In the genomic region with DNA sequence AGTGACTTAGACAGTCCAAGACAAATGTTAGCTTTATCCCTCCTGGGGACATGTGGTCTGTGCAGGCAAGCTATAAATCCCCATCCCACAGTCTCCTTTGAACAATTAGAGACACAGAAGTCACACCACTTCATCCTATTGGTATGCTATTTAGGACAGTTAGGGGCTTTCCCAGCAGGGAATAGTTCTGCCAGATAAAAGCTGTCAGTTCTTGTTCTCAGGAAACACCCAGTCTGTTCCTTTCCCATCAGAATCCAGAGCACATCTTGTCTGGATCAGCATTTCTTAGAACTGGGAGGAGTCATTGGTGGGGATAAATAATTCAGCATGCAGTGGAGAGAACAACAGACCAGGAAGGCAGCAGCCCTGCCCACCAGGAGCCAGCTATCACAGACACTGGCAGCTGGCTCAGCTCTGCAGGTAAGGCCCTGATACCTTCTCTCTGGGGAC, we compare ENCODE assay signal across 9 mouse cellular contexts. TPM values are rescaled to one million over a fixed set of nuclear protein-coding genes. Genes with fewer than 3 reads are reported as not detected.
DNase-seq lines count a peak whose midpoint lies in the region; ATAC-seq and TF ChIP-seq lines count a peak whose summit lies in the region.
"Had no signal": no experiment of that assay in that cellular context is flagged by ENCODE, and none has a peak within 500 bp of the region (broad histone marks: within the 10 kb centered on the region; RNA-seq: fewer than 3 reads in every experiment).

No protein-coding gene starts in this region.

- H3K27ac ChIP-seq in heart, embryonic 12.5 days (ENCODE audit: poor library complexity, severe bottlenecking), result no peak overlapping the region
- 0 out of 2 replicates have a peak overlapping the region, but pooled peaks have one; percentile 34 for H3K27ac ChIP-seq in embryonic facial prominence, embryonic 15.5 days (replicated peaks)
- H3K27ac ChIP-seq in midbrain, embryonic 12.5 days (replicated peaks), result peak overlapping the region; percentile 39

- no peak for ATAC-seq in heart, embryonic 12.5 days (ENCODE audit: insufficient number of reproducible peaks, low FRiP score)
- no peak; the same call in 1 of the 2 replicates for ATAC-seq in embryonic facial prominence, embryonic 15.5 days (ENCODE audit: insufficient number of reproducible peaks, low FRiP score, low TSS enrichment, low read depth)
- ATAC-seq in midbrain, embryonic 12.5 days (ENCODE audit: low FRiP score, low read depth), result peak; percentile 81
- no peak for ATAC-seq in erythroblast, adult 5-6 weeks (replicated peaks; ENCODE audit: low FRiP score, poor library complexity, severe bottlenecking)

- H3K9me3 ChIP-seq in heart, embryonic 12.5 days (replicated peaks), result no peaks in the 10 kb centered on the region
- H3K9me3 ChIP-seq in E14TG2a.4 (ENCODE audit: low read length), result no peaks in the 10 kb centered on the region
- no peaks in the 10 kb centered on the region for H3K9me3 ChIP-seq in embryonic facial prominence, embryonic 15.5 days (replicated peaks)
- no peaks in the 10 kb centered on the region for H3K9me3 ChIP-seq in midbrain, embryonic 12.5 days

- no peak for TF ChIP-seq CTCF in E14TG2a.4 (conservative IDR thresholded peaks at IDR 0.05; ENCODE audit: low read length)

- no peaks in the 10 kb centered on the region for H3K27me3 ChIP-seq in heart, embryonic 12.5 days (replicated peaks)
- no peaks in the 10 kb centered on the region for H3K27me3 ChIP-seq in E14TG2a.4 (ENCODE audit: insufficient read depth, low read length)
- no peaks in the 10 kb centered on the region for H3K27me3 ChIP-seq in embryonic facial prominence, embryonic 15.5 days
- H3K27me3 ChIP-seq in midbrain, embryonic 12.5 days, result peaks cover 5% of the 10 kb centered on the region; the same call in 1 of the 2 replicates

- peak; percentile 18 to 45 for DNase-seq in heart, adult 18-20 months
- DNase-seq in thymus, postnatal 0 days (ENCODE audit: low spot score), result no peak
- DNase-seq in right cerebral cortex, postnatal 10 days (ENCODE audit: low spot score in 2 of 2), result no peak

- H3K36me3 ChIP-seq in heart, embryonic 12.5 days, result no peaks in the 10 kb centered on the region
- no peaks in the 10 kb centered on the region for H3K36me3 ChIP-seq in E14TG2a.4 (ENCODE audit: insufficient read depth, low read length)
- H3K36me3 ChIP-seq in embryonic facial prominence, embryonic 15.5 days, result no peaks in the 10 kb centered on the region
- no peaks in the 10 kb centered on the region for H3K36me3 ChIP-seq in midbrain, embryonic 12.5 days

- no peak overlapping the region for H3K4me2 ChIP-seq in heart, embryonic 12.5 days
- no peak overlapping the region for H3K4me2 ChIP-seq in embryonic facial prominence, embryonic 15.5 days (replicated peaks)
- no peak overlapping the region for H3K4me2 ChIP-seq in midbrain, embryonic 12.5 days (replicated peaks)

- no peak overlapping the region for H3K4me3 ChIP-seq in heart, embryonic 12.5 days
- 0 out of 2 replicates have a peak overlapping the region, but pooled peaks have one; percentile 35 for H3K4me3 ChIP-seq in E14TG2a.4 (replicated peaks; ENCODE audit: low read length)
- H3K4me3 ChIP-seq in embryonic facial prominence, embryonic 15.5 days (replicated peaks), result no peak overlapping the region
- no peak overlapping the region for H3K4me3 ChIP-seq in midbrain, embryonic 12.5 days
- H3K4me3 ChIP-seq: myocyte had no signal

- 0 out of 2 replicates have a peak, but pooled peaks cover 2% of the 10 kb centered on the region for H3K4me1 ChIP-seq in heart, embryonic 12.5 days (replicated peaks)
- peaks cover 32% of the 10 kb centered on the region for H3K4me1 ChIP-seq in E14TG2a.4 (replicated peaks; ENCODE audit: low read depth, low read length)
- H3K4me1 ChIP-seq in embryonic facial prominence, embryonic 15.5 days, result 0 out of 2 replicates have a peak, but pooled peaks cover 7% of the 10 kb centered on the region
- H3K4me1 ChIP-seq in midbrain, embryonic 12.5 days, result peaks cover 13% of the 10 kb centered on the region

- H3K9ac ChIP-seq in heart, embryonic 12.5 days, result no peak overlapping the region
- H3K9ac ChIP-seq in embryonic facial prominence, embryonic 15.5 days, result no peak overlapping the region
- H3K9ac ChIP-seq in midbrain, embryonic 12.5 days (replicated peaks), result no peak overlapping the region

RNA-seq across cellular contexts. Expression of gene Serpina3g, which starts 11.5 kb away (rescaled TPM):
- total RNA-seq in heart, adult 18-20 months (2021), result 1 to 10 TPM; 4.5 to 5.0 TPM
- polyA plus RNA-seq in heart, embryonic 12.5 days (2016; fragmentation: Nextera tagmentation; extraction: Ambion mirVana), result 1.3 and 1.4 TPM in 2 replicates
- 0.63 and 0.83 TPM in 2 replicates for polyA plus RNA-seq in embryonic facial prominence, embryonic 15.5 days (2015; fragmentation: Nextera tagmentation; extraction: Ambion mirVana)
- 0.19 and 0.37 TPM in 2 replicates for polyA plus RNA-seq in midbrain, embryonic 12.5 days (2016; fragmentation: Nextera tagmentation; extraction: Ambion mirVana)
- 98.6 and 111 TPM in 2 replicates for polyA plus RNA-seq in thymus, postnatal 0 days (2015; fragmentation: Nextera tagmentation; extraction: Ambion mirVana)
- 5.6 and 7.9 TPM in 2 replicates for total RNA-seq in erythroblast, adult 5-6 weeks (2015; ENCODE audit: low replicate concordance)
- 2.6 and 6.6 TPM in 2 replicates for total RNA-seq in erythroblast, adult 5-6 weeks (2017; ENCODE audit: low replicate concordance)

RNA-seq across cellular contexts. Expression of gene Serpina3i, which starts 15.3 kb away (rescaled TPM):
- under 1 TPM; 0.42 to 0.49 TPM for total RNA-seq in heart, adult 18-20 months (2021)
- 0.12 and 0.32 TPM in 2 replicates for polyA plus RNA-seq in heart, embryonic 12.5 days (2016; fragmentation: Nextera tagmentation; extraction: Ambion mirVana)
- polyA plus RNA-seq in embryonic facial prominence, embryonic 15.5 days (2015; fragmentation: Nextera tagmentation; extraction: Ambion mirVana), result 1.1 and 1.3 TPM in 2 replicates
- polyA plus RNA-seq in midbrain, embryonic 12.5 days (2016; fragmentation: Nextera tagmentation; extraction: Ambion mirVana), result 0.18 TPM in 1 of 2 replicates, not detected in the other
- polyA plus RNA-seq in thymus, postnatal 0 days (2015; fragmentation: Nextera tagmentation; extraction: Ambion mirVana), result 20.9 and 23.1 TPM in 2 replicates
- total RNA-seq in erythroblast, adult 5-6 weeks (2015; ENCODE audit: low replicate concordance), result not detected in 2 replicates
- not detected in 2 replicates for total RNA-seq in erythroblast, adult 5-6 weeks (2017; ENCODE audit: low replicate concordance)
- polyA plus RNA-seq: myocyte had no signal

RNA-seq across cellular contexts. Expression of gene Serpina3f, which starts 33.2 kb away (rescaled TPM):
- total RNA-seq in heart, adult 18-20 months (2021), result 1 to 10 TPM in 1 of 2 experiments, under 1 TPM in 1; 0.62 to 1.1 TPM
- 0.09 TPM in 1 of 2 replicates, not detected in the other for polyA plus RNA-seq in heart, embryonic 12.5 days (2016; fragmentation: Nextera tagmentation; extraction: Ambion mirVana)
- not detected in 2 replicates for polyA plus RNA-seq in embryonic facial prominence, embryonic 15.5 days (2015; fragmentation: Nextera tagmentation; extraction: Ambion mirVana)
- 0.17 and 0.37 TPM in 2 replicates for polyA plus RNA-seq in midbrain, embryonic 12.5 days (2016; fragmentation: Nextera tagmentation; extraction: Ambion mirVana)
- 1.2 and 1.4 TPM in 2 replicates for polyA plus RNA-seq in thymus, postnatal 0 days (2015; fragmentation: Nextera tagmentation; extraction: Ambion mirVana)
- total RNA-seq in erythroblast, adult 5-6 weeks (2015; ENCODE audit: low replicate concordance), result not detected in 2 replicates
- total RNA-seq in erythroblast, adult 5-6 weeks (2017; ENCODE audit: low replicate concordance), result 0.42 TPM in 1 of 2 replicates, not detected in the other
- polyA plus RNA-seq: myocyte had no signal

Comparison
In these comparisons a context has a peak if more than half of its experiments do, and no peak if none do; other contexts are left out.
1. DNase-seq: peak in heart, adult 18-20 months (2 of 2); none in thymus, postnatal 0 days (single experiment) and right cerebral cortex, postnatal 10 days (0 of 2).
2. RNA of gene Serpina3g, which starts 11.5 kb away (polyA plus RNA-seq): 98.6 to 111 TPM in thymus, postnatal 0 days; 1.3 to 1.4 TPM in heart, embryonic 12.5 days, 0.63 to 0.83 TPM in embryonic facial prominence, embryonic 15.5 days and 0.19 to 0.37 TPM in midbrain, embryonic 12.5 days; every median in the first group is over 10 times any median in the second.